Mouse (Mus musculus): ENCODE data around the gene Gjc2.
"Not testable (repeated sequence)": the region's sequence is repeated elsewhere in the genome, so short reads cannot be mapped to it uniquely, and the experiment has no call there.

Gjc2 gene

DNA sequence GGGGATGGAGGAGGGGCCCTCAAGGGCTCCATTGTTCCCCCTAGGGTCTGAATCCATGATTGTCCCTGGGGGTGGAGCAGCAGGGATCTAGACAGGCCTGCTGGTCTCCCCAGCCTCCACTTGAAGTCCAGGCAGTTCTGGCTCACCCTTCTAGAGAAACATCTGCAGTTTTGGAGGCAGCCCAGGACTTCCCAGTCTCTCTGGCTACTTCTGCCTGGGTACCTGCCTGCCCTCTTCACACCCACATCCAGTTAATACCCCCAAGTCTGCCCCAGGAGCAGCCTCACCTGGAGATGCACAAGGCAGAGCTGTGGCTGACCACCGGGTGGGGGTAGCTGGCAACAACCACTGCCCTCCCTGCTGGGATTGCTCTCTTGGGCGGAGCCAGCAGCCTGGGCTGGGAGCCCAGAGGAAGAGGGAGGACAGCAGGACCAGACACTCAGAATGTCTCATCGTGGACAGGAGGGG, at the start of gene Gjc2:
Gene Gjc2 (minus strand): TSS at position 350 of the 468 bp plus-strand sequence.
- no peak for DNase-seq (ENCODE audit: extremely low spot score, low spot score)

- DNase-seq (ENCODE audit: extremely low spot score, low spot score), result no peak
These were observed 49.8 kb upstream of the Gjc2 start for GRCm38 (mm10) chr11:59232797-59233196.

- peak; percentile 67 for DNase-seq (ENCODE audit: extremely low spot score, low spot score)
These were observed 47.2 kb upstream of the Gjc2 start for GRCm38 (mm10) chr11:59230144-59230760.

DNA sequence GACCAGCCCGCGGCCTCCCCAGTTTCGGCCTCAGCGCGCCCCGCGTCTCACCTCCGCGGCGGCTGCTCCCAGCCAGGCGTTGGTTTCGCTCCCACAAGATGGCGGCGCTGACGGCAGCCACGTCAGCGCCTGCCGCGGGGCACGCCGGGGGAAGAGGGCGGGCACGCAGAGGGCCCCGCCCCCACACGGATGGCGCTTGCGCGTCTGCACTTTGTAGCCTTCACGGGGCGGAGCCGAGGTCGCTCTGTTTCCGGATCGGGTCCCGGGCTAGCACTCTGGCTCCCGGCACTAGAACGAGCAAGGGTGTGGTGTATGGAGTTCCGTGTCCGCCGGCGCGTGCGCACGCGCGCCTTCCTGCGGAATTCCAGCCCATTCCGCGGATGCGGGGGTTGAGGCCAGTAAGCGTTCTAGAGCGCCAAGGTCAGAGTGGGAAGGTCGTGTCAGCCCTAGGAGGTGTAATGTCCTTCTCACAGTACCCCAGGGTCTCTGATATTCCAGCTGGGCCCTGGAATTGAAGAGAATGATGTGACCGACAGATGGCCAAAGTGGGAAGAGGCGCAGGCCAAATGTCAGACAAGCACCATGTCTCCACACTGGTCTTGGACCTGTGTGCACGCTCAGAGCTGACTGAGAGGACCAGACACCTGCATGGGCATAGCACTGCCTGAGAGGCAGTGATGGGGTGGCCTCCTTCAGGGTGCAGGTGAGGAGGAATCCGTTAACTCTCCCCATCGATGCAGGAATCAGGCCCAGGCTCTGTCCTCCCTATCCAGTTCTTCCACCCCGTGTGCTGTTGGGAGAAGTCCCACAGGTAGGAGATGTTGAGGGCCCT, 45.3 kb upstream of the Gjc2 start, which contains the start of gene Arf1:
Gene Arf1 (minus strand): TSS at position 149 of the 832 bp plus-strand sequence.
- peak; percentile 95 for DNase-seq (ENCODE audit: extremely low spot score, low spot score)

GRCm38 (mm10) chr11:59227604-59228121, 44.6 kb upstream of the Gjc2 start:
- no peak for DNase-seq (ENCODE audit: extremely low spot score, low spot score)

DNA sequence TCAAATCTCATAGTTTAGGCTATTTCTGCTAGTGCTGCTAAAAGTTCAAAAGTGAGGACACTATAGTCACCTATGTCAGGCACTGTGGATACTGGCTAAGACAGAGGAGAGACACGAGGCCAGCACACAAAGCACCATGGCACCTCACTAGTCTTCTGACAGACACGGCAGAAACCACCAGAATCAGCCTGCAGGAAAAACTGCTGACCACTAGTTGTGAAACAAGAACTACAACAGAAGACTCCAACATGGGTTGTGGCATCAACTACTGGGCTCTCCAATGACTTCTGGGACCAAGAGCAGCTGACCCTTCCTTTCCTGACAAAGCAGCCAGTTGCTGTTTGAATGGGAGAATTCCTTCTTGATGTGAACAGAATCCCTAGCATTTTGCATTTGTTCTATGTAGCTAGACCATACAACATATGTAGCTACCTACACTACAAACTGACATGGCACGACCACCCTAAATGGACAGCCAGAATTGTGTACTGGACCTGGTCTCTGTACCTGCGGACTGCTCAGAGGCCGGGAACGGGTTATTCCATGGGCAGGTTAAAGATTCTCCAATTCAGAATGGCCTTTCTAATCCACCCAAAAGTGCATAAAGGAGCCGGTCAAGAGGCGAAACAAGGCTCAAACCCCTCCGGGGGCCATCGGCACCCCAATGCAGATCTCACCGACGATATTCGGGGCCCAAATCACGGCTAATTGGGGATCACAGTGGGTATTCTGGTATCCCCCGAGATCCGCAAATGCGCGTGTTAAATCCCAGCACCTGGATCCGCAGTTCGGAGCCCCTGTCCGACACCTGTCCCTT, 44.0 kb upstream of the Gjc2 start:
- no peak for DNase-seq (ENCODE audit: extremely low spot score, low spot score)

DNA sequence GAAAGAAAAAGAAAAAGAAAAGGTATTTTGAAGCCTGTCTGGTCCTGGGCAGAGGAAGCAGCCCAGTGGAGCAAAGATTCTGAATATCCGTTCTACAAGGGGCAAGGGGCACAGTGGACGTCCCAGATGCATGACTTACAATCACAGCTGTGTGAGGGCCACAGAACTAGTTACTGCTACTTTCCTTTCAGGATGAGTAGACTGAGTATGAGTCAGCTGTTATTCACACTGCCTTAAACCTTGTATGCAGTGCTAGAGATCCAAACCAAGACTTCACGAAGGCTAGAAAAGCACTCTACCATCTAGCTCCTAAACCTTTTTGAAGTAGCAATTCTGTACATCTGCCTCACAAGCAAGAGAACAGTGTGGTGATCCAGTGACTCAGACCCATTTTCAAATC, 43.2 kb upstream of the Gjc2 start:
- DNase-seq (ENCODE audit: extremely low spot score, low spot score), result no peak

- no peak for DNase-seq (ENCODE audit: extremely low spot score, low spot score)
These were observed 42.2 kb upstream of the Gjc2 start for GRCm38 (mm10) chr11:59225167-59225566.

DNA sequence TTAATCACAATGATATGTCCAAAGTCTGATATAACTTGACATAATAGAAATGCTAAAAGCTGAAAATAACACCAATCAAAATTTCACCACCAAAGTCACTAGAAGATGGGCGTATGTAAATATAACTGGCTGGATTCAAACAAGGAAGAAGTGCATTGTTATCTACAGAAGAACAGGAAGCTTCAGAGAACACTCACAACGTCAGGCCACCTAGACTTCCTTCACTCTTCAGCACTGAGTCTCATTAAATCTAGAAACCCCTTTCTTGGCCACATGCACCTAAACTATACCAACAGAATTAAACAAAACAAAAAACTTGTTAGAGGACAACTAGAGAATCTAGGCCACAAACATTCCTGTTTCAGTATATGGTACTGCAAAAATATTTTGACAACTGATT, 41.5 kb upstream of the Gjc2 start:
- DNase-seq (ENCODE audit: extremely low spot score, low spot score), result no peak

GRCm38 (mm10) chr11:59224025-59224424, 41.0 kb upstream of the Gjc2 start:
- DNase-seq (ENCODE audit: extremely low spot score, low spot score), result no peak

- no peak for DNase-seq (ENCODE audit: extremely low spot score, low spot score)
These were observed 39.3 kb upstream of the Gjc2 start for GRCm38 (mm10) chr11:59222306-59222705.

DNA sequence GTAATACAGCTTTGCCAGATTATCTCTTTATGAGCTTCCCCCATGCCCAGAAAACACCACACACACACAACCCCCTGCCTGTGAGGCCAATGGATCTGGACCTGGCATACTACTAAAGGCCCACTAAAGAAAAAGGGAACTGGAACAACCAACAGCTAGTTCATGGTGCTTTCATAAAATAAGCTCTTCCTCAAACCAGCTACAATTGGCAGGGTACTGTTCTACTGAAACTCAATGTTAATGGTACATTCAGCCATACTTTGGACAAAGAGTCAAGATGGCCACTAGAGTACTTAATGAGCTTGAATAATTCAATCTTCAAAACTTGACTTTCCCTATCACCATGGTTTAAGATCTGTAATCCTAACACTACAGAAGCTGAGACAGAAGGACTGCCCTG, 38.6 kb upstream of the Gjc2 start:
- no peak for DNase-seq (ENCODE audit: extremely low spot score, low spot score)

- no peak for DNase-seq (ENCODE audit: extremely low spot score, low spot score)
These were observed 36.1 kb upstream of the Gjc2 start for GRCm38 (mm10) chr11:59219064-59219463.

DNA sequence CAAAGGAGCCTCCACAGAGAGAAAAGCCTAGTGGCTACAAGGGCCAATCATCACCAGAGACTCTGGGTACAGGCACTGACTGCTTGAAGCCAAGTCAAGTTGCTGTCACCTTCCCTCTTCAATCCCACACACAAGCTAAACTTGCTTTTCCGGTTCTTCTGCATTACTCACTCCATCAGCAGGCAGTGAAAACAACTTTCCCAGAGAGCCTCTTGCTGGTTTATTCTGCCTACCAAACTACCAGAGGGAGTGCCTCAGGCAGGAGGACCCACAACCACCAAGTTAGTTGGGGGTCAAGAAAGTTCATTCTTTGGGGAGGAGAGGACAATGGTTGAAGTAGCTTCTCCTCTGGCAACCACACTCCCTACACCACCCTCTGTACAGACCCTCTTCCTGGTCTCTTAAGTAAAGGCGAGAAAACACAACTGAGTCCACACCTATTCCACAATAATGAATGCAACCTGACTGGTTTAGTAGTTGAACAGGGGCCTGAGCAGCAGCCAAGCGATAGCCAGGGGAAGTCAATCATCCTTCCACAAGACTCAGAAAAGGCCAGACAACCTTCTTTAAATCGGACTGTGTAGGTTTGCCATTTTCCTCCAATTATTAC, 35.5 kb upstream of the Gjc2 start:
- no peak for DNase-seq (ENCODE audit: extremely low spot score, low spot score)

GRCm38 (mm10) chr11:59216955-59217354, 33.9 kb upstream of the Gjc2 start:
- DNase-seq (ENCODE audit: extremely low spot score, low spot score), result no peak

- no peak for DNase-seq (ENCODE audit: extremely low spot score, low spot score)
These were observed 30.0 kb upstream of the Gjc2 start for GRCm38 (mm10) chr11:59212892-59213494.

- DNase-seq (ENCODE audit: extremely low spot score, low spot score), result not testable (repeated sequence)
These were observed 29.3 kb upstream of the Gjc2 start for GRCm38 (mm10) chr11:59212320-59212719.

DNA sequence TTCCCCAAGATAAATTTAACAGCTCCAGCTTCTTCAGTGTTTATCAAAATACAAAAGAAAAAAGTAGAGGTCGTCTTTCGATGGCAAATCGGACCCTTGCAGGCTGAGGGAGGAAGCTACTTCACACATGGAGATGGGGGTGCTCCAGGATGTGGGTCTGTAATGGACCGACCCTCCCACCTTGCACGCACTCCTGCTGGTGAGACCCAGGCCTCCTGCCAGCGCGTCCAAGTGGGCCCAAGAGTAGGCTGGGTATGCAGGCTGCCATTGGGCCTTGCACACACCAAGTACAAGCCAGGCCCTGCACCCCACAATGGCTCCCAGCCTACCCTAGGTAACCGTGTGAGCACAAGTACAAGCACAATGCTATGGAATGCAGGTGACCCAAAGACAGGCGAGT, 28.5 kb upstream of the Gjc2 start:
- DNase-seq (ENCODE audit: extremely low spot score, low spot score), result not testable (repeated sequence)

- no peak for DNase-seq (ENCODE audit: extremely low spot score, low spot score)
These were observed 27.0 kb upstream of the Gjc2 start for GRCm38 (mm10) chr11:59210020-59210419.

GRCm38 (mm10) chr11:59209580-59209979, 26.6 kb upstream of the Gjc2 start:
- DNase-seq (ENCODE audit: extremely low spot score, low spot score), result no peak

- peak; percentile 67 for DNase-seq (ENCODE audit: extremely low spot score, low spot score)
These were observed 26.0 kb upstream of the Gjc2 start for GRCm38 (mm10) chr11:59209003-59209441.
